Mouse (Mus musculus) intestine, postnatal 0 days (tissue): Measurements from ENCODE around the gene Mical1. TPM values are rescaled to one million over a fixed set of nuclear protein-coding genes. Genes with fewer than 3 reads are reported as not detected.

Experiments
- ATAC-seq: fragments of 200-750 bp; cut with Nextera tagmentation; 2 replicates; pipeline ENCODE4 v1.8.0; 2017; ENCODE audit warnings: mild to moderate bottlenecking, moderate TSS enrichment, moderate library complexity
- H3K27ac ChIP-seq: fragments of 300-500 bp; sonication (generic); 2 replicates; pipeline ENCODE4 v1.5.1; 2014; ENCODE audit warnings: mild to moderate bottlenecking, low read depth, low read length, moderate library complexity
- H3K27me3 ChIP-seq: fragments of 300-500 bp; sonication (generic); replicated peaks from 2 replicates; pipeline ENCODE4 v1.6.1; 2014; ENCODE audit warnings: low read length, mixed read lengths; ENCODE audit not compliant: control insufficient read depth, insufficient read depth
- H3K36me3 ChIP-seq: fragments of 300-500 bp; sonication (generic); 2 replicates; pipeline ENCODE4 v1.6.1; 2014; ENCODE audit warnings: mild to moderate bottlenecking, moderate library complexity; ENCODE audit not compliant: control insufficient read depth, insufficient read depth
- H3K4me1 ChIP-seq: fragments of 300-500 bp; sonication (generic); replicated peaks from 2 replicates; pipeline ENCODE4 v1.6.1; 2014; ENCODE audit warnings: antibody characterized with exemption, low read length, mixed read lengths; ENCODE audit not compliant: control insufficient read depth, insufficient read depth
- H3K4me2 ChIP-seq: fragments of 300-500 bp; sonication (generic); replicated peaks from 2 replicates; pipeline ENCODE4 v1.6.1; 2014; ENCODE audit warnings: low read depth, mild to moderate bottlenecking, moderate library complexity
- H3K4me3 ChIP-seq: fragments of 300-500 bp; sonication (generic); 2 replicates; pipeline ENCODE4 v1.5.1; 2014; ENCODE audit warnings: low read depth, low read length
- H3K9ac ChIP-seq: fragments of 300-500 bp; sonication (generic); 2 replicates; pipeline ENCODE4 v1.6.1; 2014; ENCODE audit warnings: mild to moderate bottlenecking, low read depth, low read length
- H3K9me3 ChIP-seq: fragments of 300-500 bp; sonication (generic); 2 replicates; pipeline ENCODE4 v1.6.1; 2016; ENCODE audit warnings: mixed run types; ENCODE audit not compliant: control insufficient read depth
- CTCF ChIP-seq: sonication (generic); IDR thresholded peaks from 2 replicates; pipeline ENCODE4 v1.5.1; 2016; ENCODE audit warnings: low read depth, mild to moderate bottlenecking, control low read depth, antibody characterized with exemption, moderate library complexity
- WGBS: fragments of 180-500 bp; shearing (Covaris S2); extraction: QIAGEN DNeasy Blood & Tissue Kit; methylation state at CpG from one replicate; pipeline ENCODE4 v1.1.7; 2014; 5-methylcytosine and 5-hydroxymethylcytosine counted together
- polyA plus RNA-seq: library from polyadenylated mRNA; unstranded; fragments of >200 nt; fragmentation: Nextera tagmentation; extraction: Ambion mirVana; gene quantifications from 2 replicates; pipeline ENCODE4 v1.2.1, GENCODE M21; 2015

Mical1 gene
- polyA plus RNA-seq, 1 experiment from 2014 or later = 32.2 TPM

DNA sequence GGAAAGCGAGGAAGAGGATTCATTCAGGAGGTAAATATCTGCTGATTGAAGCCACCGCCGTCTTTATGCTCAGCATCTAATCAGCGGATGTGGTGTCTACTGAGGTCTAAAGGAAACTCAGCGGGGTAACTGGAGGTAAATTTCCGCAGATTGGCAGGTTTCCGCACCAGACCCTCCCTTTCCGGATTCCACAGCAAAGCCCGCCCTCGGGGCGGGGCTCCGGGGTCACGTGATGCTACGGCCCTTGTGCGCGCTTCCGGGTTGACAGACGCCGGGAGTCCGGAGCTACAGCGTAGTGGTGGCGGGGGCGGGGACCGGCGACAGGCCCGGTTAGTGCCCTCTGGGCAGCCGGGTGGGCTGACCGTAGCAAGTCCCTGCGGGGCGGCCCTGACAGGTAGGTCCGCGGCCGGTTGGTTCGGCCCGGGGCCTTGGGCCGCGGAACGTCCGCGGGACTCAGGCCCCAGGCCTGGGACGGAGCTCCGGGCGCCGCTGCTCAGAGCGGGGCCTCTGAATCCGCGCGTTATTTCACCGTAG is 25.9 kb upstream of the Mical1 start, which contains the start of gene Zbtb24:
Zbtb24 (plus strand) TSS at position 247 of the 534 bp plus-strand sequence.
- H3K36me3 ChIP-seq = peaks cover 9% of the 10 kb centered on the region; the same call in 1 of the 2 replicates
- under 1% methylated on average over 49 of the region's 49 CpGs for WGBS
- no peaks in the 10 kb centered on the region for H3K9me3 ChIP-seq
- H3K27me3 ChIP-seq = no peaks in the 10 kb centered on the region
- peak within 1 kb of the TSS; percentile 68 for H3K9ac ChIP-seq
- H3K4me3 ChIP-seq = peak within 1 kb of the TSS; percentile 72
- peak; percentile 94 for ATAC-seq
- no peak for TF ChIP-seq CTCF
- H3K27ac ChIP-seq = peak within 1 kb of the TSS; percentile 70
- peak within 1 kb of the TSS; percentile 78 for H3K4me2 ChIP-seq
- H3K4me1 ChIP-seq = peaks cover 10% of the 10 kb centered on the region; the same call in 1 of the 2 replicates

- ATAC-seq = peak; percentile 6; the same call in 1 of the 2 replicates
- Histone ChIP-seq H3K27ac (peak overlapping the region; percentile 70), H3K4me2 (peak overlapping the region; percentile 78), H3K4me3 (peak overlapping the region; percentile 72), H3K9ac (peak overlapping the region; percentile 68), H3K36me3 (peaks cover 16% of the 10 kb centered on the region; the same call in 1 of the 2 replicates), H3K9me3 (no peaks in the 10 kb centered on the region), H3K4me1 (peaks cover 10% of the 10 kb centered on the region; the same call in 1 of the 2 replicates), H3K27me3 (no peaks in the 10 kb centered on the region)
- WGBS = 33% methylated on average over 18 of the region's 18 CpGs
- TF ChIP-seq CTCF = no peak
Measured at GRCm38 (mm10) chr10:41450780-41451522, 25.2 kb upstream of the Mical1 start.

- Histone ChIP-seq H3K9ac (no peak overlapping the region), H3K9me3 (no peaks in the 10 kb centered on the region), H3K4me3 (no peak overlapping the region; the same call in 1 of the 2 replicates), H3K4me1 (peaks cover 10% of the 10 kb centered on the region; the same call in 1 of the 2 replicates), H3K27me3 (no peaks in the 10 kb centered on the region), H3K4me2 (peak overlapping the region; percentile 78), H3K36me3 (peaks cover 23% of the 10 kb centered on the region), H3K27ac (peak overlapping the region; percentile 16)
- 0 out of 2 replicates have a peak, but pooled peaks have one; percentile 25 for ATAC-seq
- WGBS = 74% methylated on average over 9 of the region's 9 CpGs
- TF ChIP-seq CTCF = no peak
Measured at GRCm38 (mm10) chr10:41451656-41452055, 24.5 kb upstream of the Mical1 start.

DNA sequence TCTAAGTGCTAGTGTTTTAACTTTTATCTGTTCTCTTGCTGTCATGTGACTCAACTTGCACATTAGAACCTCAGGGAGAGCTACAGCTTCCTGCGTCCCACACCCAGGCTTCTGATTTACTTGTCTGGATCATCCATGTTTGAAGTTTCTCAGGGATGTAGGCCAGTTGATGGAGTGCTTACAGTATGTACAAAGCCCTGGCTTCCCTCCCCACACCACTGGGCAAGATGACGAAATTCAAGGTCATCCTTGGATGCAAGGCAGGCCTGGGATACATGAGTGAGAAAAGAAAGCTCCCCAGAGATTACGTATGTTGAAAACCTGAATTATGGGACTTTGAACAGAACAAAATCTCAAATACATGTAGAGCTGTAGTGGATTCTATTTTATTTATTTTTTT is 23.3 kb upstream of the Mical1 start:
- no peak overlapping the region for H3K27ac ChIP-seq

GRCm38 (mm10) chr10:41459990-41460389 is 16.1 kb upstream of the Mical1 start:
- Histone ChIP-seq H3K27ac (no peak overlapping the region), H3K4me1 (no peaks in the 10 kb centered on the region), H3K4me2 (no peak overlapping the region), H3K9me3 (no peaks in the 10 kb centered on the region), H3K27me3 (no peaks in the 10 kb centered on the region), H3K4me3 (no peak overlapping the region), H3K36me3 (peaks cover 48% of the 10 kb centered on the region), H3K9ac (no peak overlapping the region)
- no peak for TF ChIP-seq CTCF
- ATAC-seq = no peak
- 84% methylated on average over 4 of the region's 4 CpGs for WGBS

More for the DNA sequence above, 23.3 kb upstream of the Mical1 start:
- Histone ChIP-seq H3K4me3 (no peak overlapping the region), H3K27me3 (no peaks in the 10 kb centered on the region), H3K4me2 (no peak overlapping the region), H3K36me3 (peaks cover 24% of the 10 kb centered on the region), H3K9me3 (no peaks in the 10 kb centered on the region), H3K9ac (no peak overlapping the region), H3K4me1 (peaks cover 10% of the 10 kb centered on the region; the same call in 1 of the 2 replicates)
- 81% methylated on average over 3 of the region's 3 CpGs for WGBS
- ATAC-seq = no peak
- no peak for TF ChIP-seq CTCF

DNA sequence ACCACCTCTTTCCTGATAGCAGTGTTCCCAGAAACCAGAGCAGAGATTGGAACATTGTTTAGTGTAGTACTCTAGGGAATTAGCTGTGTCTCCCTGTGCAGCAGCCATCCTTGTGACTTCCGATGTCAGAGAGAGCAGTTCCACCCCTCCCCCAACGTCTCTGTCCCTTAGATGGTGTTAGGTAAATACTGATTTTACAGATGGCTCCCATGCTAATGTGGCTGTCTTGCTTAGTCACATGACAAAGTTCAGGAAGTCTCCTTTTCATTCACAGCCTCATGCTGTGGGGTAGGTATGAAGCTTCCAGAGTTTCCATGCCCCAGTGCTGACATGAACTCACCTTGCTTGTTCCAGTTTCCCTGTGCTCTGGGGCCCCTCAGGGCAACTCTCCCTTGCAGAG is 15.6 kb upstream of the Mical1 start:
- no peak for TF ChIP-seq CTCF
- H3K9ac ChIP-seq = no peak overlapping the region
- H3K27ac ChIP-seq = no peak overlapping the region
- no peak for ATAC-seq
- peaks cover 45% of the 10 kb centered on the region for H3K36me3 ChIP-seq
- no peaks in the 10 kb centered on the region for H3K4me1 ChIP-seq
- no peak overlapping the region for H3K4me3 ChIP-seq
- H3K27me3 ChIP-seq = no peaks in the 10 kb centered on the region
- H3K9me3 ChIP-seq = no peaks in the 10 kb centered on the region
- 12% methylated on average over 2 of the region's 2 CpGs for WGBS
- H3K4me2 ChIP-seq = no peak overlapping the region
